Mouse (Mus musculus) heart, adult 2 months (tissue): ENCODE results near the gene Drd4.

Experiments
- CTCF ChIP-seq: fragments of 200-600 bp; IDR thresholded peaks from 2 replicates; pipeline ENCODE4 v1.8.1; 2022; ENCODE audit warnings: antibody characterized with exemption, mild to moderate bottlenecking, moderate library complexity
- EP300 ChIP-seq: fragments of 200-500 bp; IDR thresholded peaks from 2 replicates; pipeline ENCODE4 v1.6.1; 2011; ENCODE audit warnings: low read depth, low read length, control low read depth; ENCODE audit not compliant: insufficient read depth
- POLR2A ChIP-seq: fragments of 200-500 bp; IDR thresholded peaks from 2 replicates; pipeline ENCODE4 v1.6.1; 2011; ENCODE audit warnings: mild to moderate bottlenecking, low read depth, low read length, control low read depth; ENCODE audit not compliant: insufficient read depth

DNA sequence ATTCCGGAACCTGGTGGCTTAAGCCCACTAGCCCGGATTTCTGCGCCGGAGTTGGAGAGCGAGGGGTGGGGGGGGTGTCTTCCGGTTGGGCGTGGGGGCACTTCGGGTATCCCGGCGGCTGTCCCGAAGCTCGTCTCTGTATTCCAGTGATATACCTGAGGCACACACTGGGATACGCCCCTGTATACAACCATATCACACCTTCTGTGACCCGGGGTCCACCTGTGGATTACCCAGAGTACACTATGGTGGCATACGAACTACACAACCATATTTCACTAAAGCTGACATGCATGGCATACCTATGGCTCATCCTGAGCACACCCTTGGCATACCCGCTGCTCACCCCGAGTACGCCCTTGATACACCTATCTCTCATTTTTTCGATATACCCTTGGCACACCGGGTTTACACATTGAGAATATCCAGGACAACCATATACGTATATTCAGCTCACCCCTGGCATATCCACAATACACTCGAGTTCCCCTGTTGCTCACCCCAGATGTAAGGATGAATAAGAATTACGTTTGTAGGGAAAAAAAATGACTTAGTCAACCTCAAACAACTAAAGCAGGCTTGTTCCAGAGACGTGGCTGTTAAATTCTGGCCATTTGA is 36.7 kb downstream of the Drd4 start:
- TF ChIP-seq CTCF (no peak), POLR2A (no peak), EP300 (no peak)
